Mouse (Mus musculus) hindbrain, embryonic 15.5 days (tissue): ENCODE data around the gene Ctrc. TPM values are rescaled to one million over a fixed set of nuclear protein-coding genes. Genes with fewer than 3 reads are reported as not detected.
A peak's percentile ranks its signal among the peaks of the same experiment; 100 is the strongest.

Source experiments
- ATAC-seq: fragments of 200-750 bp; cut with Nextera tagmentation; 2 replicates; pipeline ENCODE4 v1.8.0; 2017; ENCODE audit warnings: low read depth, moderate number of reproducible peaks, moderate TSS enrichment; ENCODE audit not compliant: low FRiP score
- H3K27ac ChIP-seq: fragments of 300-500 bp; sonication (generic); replicated peaks from 2 replicates; pipeline ENCODE4 v1.5.1; 2015; ENCODE audit warnings: mild to moderate bottlenecking, inconsistent platforms
- H3K27me3 ChIP-seq: fragments of 300-500 bp; sonication (generic); 2 replicates; pipeline ENCODE4 v1.6.1; 2015; ENCODE audit warnings: control low read depth, inconsistent platforms
- H3K36me3 ChIP-seq: fragments of 300-500 bp; sonication (generic); 2 replicates; pipeline ENCODE4 v1.6.1; 2015; ENCODE audit warnings: control low read depth, inconsistent platforms
- H3K4me1 ChIP-seq: fragments of 300-500 bp; sonication (generic); replicated peaks from 2 replicates; pipeline ENCODE4 v1.6.1; 2015; ENCODE audit warnings: control low read depth, inconsistent platforms
- H3K4me2 ChIP-seq: fragments of 300-500 bp; sonication (generic); 2 replicates; pipeline ENCODE4 v1.6.1; 2015; ENCODE audit warnings: moderate library complexity, mild to moderate bottlenecking, inconsistent platforms
- H3K4me3 ChIP-seq: fragments of 300-500 bp; sonication (generic); 2 replicates; pipeline ENCODE4 v1.5.1; 2015; ENCODE audit warnings: mild to moderate bottlenecking, inconsistent platforms
- H3K9ac ChIP-seq: fragments of 300-500 bp; sonication (generic); 2 replicates; pipeline ENCODE4 v1.6.1; 2015; ENCODE audit warnings: inconsistent platforms
- H3K9me3 ChIP-seq: fragments of 300-500 bp; sonication (generic); 2 replicates; pipeline ENCODE4 v1.6.1; 2016; ENCODE audit warnings: control low read depth, inconsistent platforms
- WGBS: fragments of 180-500 bp; shearing (Covaris S2); methylation state at CpG from one replicate; pipeline ENCODE4 v1.1.7; 2015; 5-methylcytosine and 5-hydroxymethylcytosine counted together
- polyA plus RNA-seq: library from polyadenylated mRNA; unstranded; fragments of >200 nt; fragmentation: Nextera tagmentation; extraction: Ambion mirVana; gene quantifications from 2 replicates; pipeline ENCODE4 v1.2.1, GENCODE M21; 2015

The Ctrc gene
- polyA plus RNA-seq, 1 experiment from 2014 or later = not detected

DNA sequence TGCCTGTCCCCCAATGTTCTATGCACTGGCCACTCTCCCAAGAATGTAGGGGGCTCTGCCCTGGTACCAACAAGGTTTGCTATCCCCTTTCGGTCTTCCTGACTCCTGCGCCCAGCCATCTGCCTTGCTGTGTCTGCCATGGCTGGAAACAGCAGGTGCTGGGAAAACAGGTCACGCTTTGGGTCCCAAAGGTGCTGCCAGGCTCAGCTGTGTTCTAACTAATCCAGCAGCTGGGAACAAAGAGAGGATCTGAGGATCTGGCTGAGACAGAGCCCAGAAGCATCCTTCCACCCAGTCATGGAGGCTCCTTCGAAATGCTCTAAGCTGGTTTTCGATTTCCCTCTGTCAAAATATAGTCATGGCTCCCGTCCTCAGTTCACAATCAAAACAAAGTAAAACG, 29.9 kb downstream of the Ctrc start:
- Histone ChIP-seq H3K4me1 (no peaks in the 10 kb centered on the region), H3K36me3 (peaks cover 29% of the 10 kb centered on the region), H3K27ac (no peak overlapping the region; the same call in 1 of the 2 replicates), H3K4me3 (no peak overlapping the region), H3K9me3 (no peaks in the 10 kb centered on the region), H3K9ac (no peak overlapping the region), H3K4me2 (no peak overlapping the region), H3K27me3 (no peaks in the 10 kb centered on the region)
- no peak for ATAC-seq
- WGBS = 68% methylated on average over 7 of the region's 7 CpGs

DNA sequence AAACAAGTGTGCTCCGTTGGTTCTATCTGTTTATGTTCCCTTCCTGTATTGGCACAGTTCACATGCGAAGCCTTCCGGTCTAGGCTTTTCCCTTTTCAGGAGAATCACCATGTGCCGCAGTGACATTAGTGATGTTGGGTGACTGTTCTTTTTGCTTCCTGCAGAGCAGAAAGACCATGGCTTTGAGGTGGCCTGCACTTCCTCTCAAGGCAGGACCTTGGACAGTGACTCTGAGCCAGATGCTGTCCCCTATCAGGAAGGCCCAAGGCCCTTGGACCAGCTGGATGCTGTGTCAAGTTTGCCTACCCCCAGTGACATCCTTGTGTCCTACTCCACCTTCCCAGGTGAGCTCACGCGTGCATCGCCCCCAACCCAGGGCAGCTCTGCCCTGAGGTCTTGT, 34.8 kb downstream of the Ctrc start:
- Histone ChIP-seq H3K4me3 (no peak overlapping the region), H3K4me2 (no peak overlapping the region), H3K36me3 (peaks cover 71% of the 10 kb centered on the region), H3K27me3 (no peaks in the 10 kb centered on the region), H3K9ac (no peak overlapping the region), H3K4me1 (no peaks in the 10 kb centered on the region), H3K27ac (no peak overlapping the region), H3K9me3 (no peaks in the 10 kb centered on the region)
- WGBS = 98% methylated on average over 7 of the region's 7 CpGs
- ATAC-seq = no peak

DNA sequence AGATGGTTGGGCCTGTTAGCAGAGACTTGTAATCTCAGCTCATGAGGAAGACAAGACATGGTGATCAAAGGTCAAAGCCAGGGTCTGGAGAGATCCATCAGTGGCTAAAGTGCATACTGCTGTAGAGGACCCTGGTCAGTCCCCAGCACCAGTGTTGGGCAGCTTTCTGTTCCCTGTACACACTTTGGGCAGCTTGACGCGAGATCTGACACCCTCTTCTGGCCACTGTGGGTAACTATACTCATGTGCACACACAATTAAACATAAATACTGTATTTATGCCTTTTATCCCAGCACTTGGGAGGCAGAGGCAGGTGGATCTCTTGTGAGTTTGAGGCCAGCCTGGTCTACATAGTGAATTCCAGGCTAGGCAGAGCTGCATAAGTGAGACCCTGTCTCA, 35.2 kb downstream of the Ctrc start:
- H3K9me3 ChIP-seq = no peaks in the 10 kb centered on the region
- no peak overlapping the region for H3K4me2 ChIP-seq
- no peaks in the 10 kb centered on the region for H3K4me1 ChIP-seq
- ATAC-seq = no peak
- WGBS = 94% methylated on average over 2 of the region's 2 CpGs
- H3K27ac ChIP-seq = no peak overlapping the region
- no peaks in the 10 kb centered on the region for H3K27me3 ChIP-seq
- peaks cover 75% of the 10 kb centered on the region for H3K36me3 ChIP-seq
- no peak overlapping the region for H3K4me3 ChIP-seq
- no peak overlapping the region for H3K9ac ChIP-seq

DNA sequence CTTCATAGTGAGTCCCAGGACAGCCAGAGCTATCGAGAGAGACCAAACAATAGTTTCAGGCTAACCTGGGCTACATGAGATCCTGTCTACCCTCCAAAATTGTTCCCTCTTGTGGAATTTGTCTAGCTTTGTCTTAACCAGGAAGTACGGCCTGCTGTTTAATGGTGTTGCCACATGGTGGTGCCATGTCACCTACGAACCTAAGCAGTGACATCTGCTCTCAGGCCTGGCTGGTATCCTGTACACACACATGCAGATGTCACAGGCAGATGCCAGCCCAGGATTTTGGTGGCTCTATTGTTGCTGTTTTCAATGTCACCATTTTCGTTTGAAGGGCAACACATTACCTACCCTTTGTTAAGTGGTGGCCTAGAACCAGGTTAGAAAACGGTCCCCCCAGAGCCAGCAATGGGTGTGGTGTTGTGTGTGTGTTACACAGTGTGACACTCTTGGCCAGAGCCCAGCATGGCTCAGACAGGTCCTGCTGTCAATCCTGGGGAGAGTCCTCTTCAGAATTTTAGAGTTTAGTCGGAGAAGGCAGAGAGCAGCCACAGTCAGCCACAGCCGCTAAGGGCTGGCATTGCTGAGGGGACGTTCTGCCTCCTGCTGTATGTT, 36.2 kb downstream of the Ctrc start:
- no peaks in the 10 kb centered on the region for H3K27me3 ChIP-seq
- no peak overlapping the region for H3K9ac ChIP-seq
- H3K4me2 ChIP-seq = no peak overlapping the region
- H3K4me3 ChIP-seq = no peak overlapping the region
- 68% methylated on average over 8 of the region's 8 CpGs for WGBS
- peak; percentile 65; the same call in 1 of the 2 replicates for ATAC-seq
- H3K36me3 ChIP-seq = peaks cover 85% of the 10 kb centered on the region
- no peak overlapping the region; the same call in 1 of the 2 replicates for H3K27ac ChIP-seq
- no peaks in the 10 kb centered on the region for H3K4me1 ChIP-seq
- H3K9me3 ChIP-seq = no peaks in the 10 kb centered on the region

DNA sequence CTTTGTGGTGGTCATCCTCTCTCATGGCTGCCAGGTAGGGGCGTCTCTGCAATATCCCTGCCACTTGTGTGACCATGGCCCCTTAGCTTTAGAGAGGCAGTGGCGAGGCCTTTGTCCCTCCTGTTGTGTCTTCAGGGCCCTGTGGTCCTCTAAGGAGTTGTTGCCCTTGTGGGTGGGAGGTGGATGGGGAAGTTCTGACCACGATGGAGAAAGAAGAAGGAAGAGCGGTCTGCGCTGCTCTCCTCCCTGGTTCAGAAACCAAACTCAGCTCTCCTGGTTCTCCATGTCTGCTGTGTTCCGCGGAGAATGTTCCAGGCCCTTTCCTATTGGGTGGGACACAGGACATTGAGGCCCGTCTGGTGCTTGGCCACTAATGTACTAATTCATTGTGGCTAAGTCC, 40.3 kb downstream of the Ctrc start:
- H3K4me2 ChIP-seq = no peak overlapping the region
- H3K9ac ChIP-seq = no peak overlapping the region
- ATAC-seq = no peak
- no peaks in the 10 kb centered on the region for H3K4me1 ChIP-seq
- 96% methylated on average over 8 of the region's 8 CpGs for WGBS
- H3K36me3 ChIP-seq = peaks cover 72% of the 10 kb centered on the region
- no peaks in the 10 kb centered on the region for H3K9me3 ChIP-seq
- no peak overlapping the region for H3K27ac ChIP-seq
- H3K4me3 ChIP-seq = no peak overlapping the region
- H3K27me3 ChIP-seq = no peaks in the 10 kb centered on the region

DNA sequence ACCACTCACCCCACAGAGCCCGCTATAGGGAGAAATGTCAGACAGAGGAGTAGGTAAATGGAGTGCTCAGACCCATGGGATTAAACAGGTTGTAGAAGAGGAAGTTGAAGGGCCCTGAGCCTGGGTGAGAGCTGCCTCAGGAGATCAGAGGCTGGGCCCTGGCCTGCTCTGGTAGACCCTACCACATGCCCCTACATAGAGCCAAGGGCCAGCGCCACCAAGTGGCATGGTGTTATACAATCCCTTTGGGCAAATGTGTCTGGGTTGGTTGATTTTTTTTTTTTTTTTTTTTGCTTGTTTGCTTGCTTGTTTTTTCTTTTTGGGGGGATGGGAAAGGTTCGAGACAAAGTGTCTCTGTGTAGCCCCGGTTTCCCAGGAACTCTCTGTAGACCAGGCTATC, 42.1 kb downstream of the Ctrc start:
- WGBS = 92% methylated on average over 4 of the region's 4 CpGs
- H3K9me3 ChIP-seq = no peaks in the 10 kb centered on the region
- no peak overlapping the region for H3K9ac ChIP-seq
- no peak for ATAC-seq
- H3K4me1 ChIP-seq = no peaks in the 10 kb centered on the region
- H3K4me3 ChIP-seq = no peak overlapping the region
- H3K4me2 ChIP-seq = no peak overlapping the region
- peaks cover 60% of the 10 kb centered on the region for H3K36me3 ChIP-seq
- no peak overlapping the region for H3K27ac ChIP-seq
- H3K27me3 ChIP-seq = no peaks in the 10 kb centered on the region

DNA sequence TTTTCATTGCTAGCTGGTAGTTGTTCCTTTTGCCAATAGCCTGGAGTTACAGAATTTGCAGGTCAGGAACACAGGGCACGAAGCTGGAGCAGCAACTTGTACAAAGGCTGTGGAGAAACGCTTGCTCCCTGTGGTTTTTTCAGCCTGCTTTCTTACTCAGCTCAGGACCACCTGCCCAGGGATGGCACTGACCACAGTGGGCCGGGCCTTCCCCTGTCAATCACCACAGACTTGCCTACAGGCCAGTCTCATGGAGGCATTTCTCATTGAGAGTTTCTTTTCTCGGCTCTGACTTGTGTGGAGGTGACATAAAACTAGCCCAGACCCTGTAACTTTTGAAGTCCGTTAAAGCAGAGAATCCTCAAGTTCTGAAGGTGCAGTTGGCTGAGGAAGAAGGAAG, 48.6 kb downstream of the Ctrc start:
- Histone ChIP-seq H3K9ac (no peak overlapping the region), H3K36me3 (peaks cover 11% of the 10 kb centered on the region; the same call in 1 of the 2 replicates), H3K27ac (no peak overlapping the region), H3K4me3 (no peak overlapping the region), H3K9me3 (no peaks in the 10 kb centered on the region), H3K27me3 (no peaks in the 10 kb centered on the region), H3K4me1 (peaks cover 27% of the 10 kb centered on the region), H3K4me2 (no peak overlapping the region)
- WGBS = 91% methylated on average over 5 of the region's 5 CpGs
- ATAC-seq = no peak

DNA sequence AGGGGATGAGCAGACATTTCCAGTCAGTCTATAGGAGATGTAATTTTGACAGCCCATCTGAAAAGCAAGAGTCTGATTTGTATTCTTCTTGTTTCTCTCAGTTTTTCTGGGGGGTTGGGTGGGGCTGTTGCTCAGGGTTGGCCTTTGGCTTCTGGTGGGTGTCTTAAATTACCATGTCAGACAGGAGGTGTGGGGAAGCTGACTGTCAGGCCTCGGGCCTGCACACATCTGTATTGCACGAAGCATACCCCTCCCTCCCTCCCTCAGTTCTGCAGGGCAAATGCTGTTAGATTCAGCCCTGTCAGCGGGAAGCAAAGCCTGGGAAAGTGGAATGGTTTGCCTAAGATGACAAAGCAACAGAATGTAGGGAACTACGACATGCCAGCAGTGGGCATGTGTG, 49.2 kb downstream of the Ctrc start:
- H3K4me3 ChIP-seq = no peak overlapping the region
- H3K4me1 ChIP-seq = peaks cover 27% of the 10 kb centered on the region
- H3K9ac ChIP-seq = no peak overlapping the region
- no peak overlapping the region for H3K4me2 ChIP-seq
- H3K27me3 ChIP-seq = no peaks in the 10 kb centered on the region
- no peak overlapping the region for H3K27ac ChIP-seq
- 89% methylated on average over 4 of the region's 4 CpGs for WGBS
- H3K36me3 ChIP-seq = peaks cover 11% of the 10 kb centered on the region; the same call in 1 of the 2 replicates
- H3K9me3 ChIP-seq = no peaks in the 10 kb centered on the region
- no peak for ATAC-seq

DNA sequence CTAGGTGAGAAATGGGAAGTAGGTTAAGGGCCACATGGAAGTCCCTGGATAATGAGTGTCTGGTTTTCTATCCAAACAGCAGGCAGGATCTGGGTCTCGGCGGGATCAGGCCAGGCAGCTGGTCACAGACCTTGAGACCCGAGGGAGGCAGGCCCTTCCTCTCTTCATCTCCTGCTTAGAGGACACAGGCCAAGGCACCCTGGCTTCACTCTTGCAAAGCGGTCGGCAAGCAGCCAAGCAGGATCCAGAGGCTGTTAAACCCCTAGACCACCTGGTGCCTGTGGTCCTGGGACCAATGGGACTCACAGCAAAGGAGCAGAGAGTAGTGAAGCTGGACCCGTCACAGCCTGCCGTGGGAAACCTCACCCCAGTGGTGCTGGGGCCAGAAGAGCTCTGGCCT, 49.8 kb downstream of the Ctrc start:
- Histone ChIP-seq H3K4me1 (peaks cover 27% of the 10 kb centered on the region), H3K4me3 (no peak overlapping the region), H3K27me3 (no peaks in the 10 kb centered on the region), H3K36me3 (peaks cover 11% of the 10 kb centered on the region; the same call in 1 of the 2 replicates), H3K9me3 (no peaks in the 10 kb centered on the region), H3K4me2 (no peak overlapping the region), H3K27ac (no peak overlapping the region), H3K9ac (no peak overlapping the region)
- ATAC-seq = no peak
- 84% methylated on average over 7 of the region's 7 CpGs for WGBS

DNA sequence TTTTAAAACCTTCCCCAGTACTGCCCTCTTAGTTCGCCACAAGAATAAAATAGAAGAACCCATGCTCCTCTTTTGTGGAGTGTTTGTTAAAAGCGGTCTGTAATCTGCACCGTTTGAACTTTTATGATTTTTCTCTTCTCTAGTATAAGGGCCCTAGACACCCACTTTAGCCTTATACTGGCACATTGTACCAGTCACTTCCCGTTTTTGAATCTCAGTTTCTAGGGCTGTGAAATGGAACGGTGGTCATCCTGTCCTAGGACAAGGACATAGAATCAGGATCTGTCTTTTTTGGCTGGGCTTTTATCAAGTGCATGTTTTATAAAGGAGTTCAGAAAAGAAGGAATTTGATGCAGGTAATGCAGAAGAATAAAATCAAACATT, 52.0 kb downstream of the Ctrc start:
- WGBS = 14% methylated on average over 5 of the region's 5 CpGs
- no peak for ATAC-seq

DNA sequence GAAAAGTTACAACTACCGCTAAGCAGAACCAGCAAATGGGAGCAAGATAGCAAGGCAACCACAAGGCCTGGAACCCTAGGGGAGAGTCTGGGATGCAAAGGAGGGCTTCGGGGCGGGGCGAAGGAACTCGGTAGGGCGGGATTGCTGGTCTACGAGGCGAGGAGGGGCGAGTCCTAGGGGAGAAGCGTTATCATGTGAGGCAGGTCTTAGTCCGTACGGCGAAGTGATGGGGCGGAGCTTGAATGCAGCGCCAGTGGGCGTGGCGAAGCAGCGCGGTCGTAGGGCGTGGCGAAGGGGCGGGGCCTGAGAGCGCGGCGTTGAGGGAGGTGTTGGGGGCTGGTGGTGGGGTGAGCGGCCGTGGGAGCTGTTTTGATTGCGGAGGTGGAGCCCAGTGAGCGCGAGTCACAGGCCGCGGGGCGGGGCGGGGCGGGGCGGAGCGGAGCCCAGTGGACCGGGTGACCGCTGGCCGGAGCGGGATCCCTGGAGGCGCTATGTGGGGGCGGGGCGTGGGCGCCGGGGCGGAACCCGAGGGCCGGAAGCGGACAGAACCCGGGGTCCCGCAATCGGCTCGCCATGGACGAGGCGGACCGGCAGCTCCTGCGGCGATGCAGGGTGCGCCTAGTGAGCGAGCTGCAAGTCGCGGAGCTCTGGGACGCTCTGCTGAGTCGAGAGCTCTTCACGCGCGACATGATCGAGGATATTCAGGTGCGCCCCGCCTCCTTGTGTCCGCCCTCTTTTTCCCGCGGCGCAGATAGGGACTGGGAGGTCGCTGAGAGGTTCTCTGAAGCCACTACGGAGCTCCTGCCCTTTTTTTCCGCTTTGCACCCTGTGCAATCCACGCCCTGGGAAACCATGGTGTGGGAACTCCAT, 52.6 kb downstream of the Ctrc start, which contains the start of gene Casp9:
TSS of gene Casp9 (plus strand) at position 331 of the 870 bp plus-strand sequence.
- Histone ChIP-seq H3K27me3 (no peaks in the 10 kb centered on the region), H3K4me3 (peak within 1 kb of the TSS; percentile 79), H3K27ac (peak within 1 kb of the TSS; percentile 96), H3K4me1 (peaks cover 38% of the 10 kb centered on the region), H3K9me3 (no peaks in the 10 kb centered on the region), H3K36me3 (peaks cover 10% of the 10 kb centered on the region; the same call in 1 of the 2 replicates), H3K4me2 (peak within 1 kb of the TSS; percentile 61), H3K9ac (peak within 1 kb of the TSS; percentile 67)
- ATAC-seq = peak; percentile 80
- under 1% methylated on average over 74 of the region's 80 CpGs for WGBS

More for the DNA sequence above, 52.0 kb downstream of the Ctrc start:
- Histone ChIP-seq H3K9ac (peak overlapping the region; percentile 67), H3K4me1 (peaks cover 38% of the 10 kb centered on the region), H3K36me3 (peaks cover 11% of the 10 kb centered on the region; the same call in 1 of the 2 replicates), H3K27ac (peak overlapping the region; percentile 96), H3K9me3 (no peaks in the 10 kb centered on the region), H3K4me2 (peak overlapping the region; percentile 61), H3K27me3 (no peaks in the 10 kb centered on the region), H3K4me3 (peak overlapping the region; percentile 79)

DNA sequence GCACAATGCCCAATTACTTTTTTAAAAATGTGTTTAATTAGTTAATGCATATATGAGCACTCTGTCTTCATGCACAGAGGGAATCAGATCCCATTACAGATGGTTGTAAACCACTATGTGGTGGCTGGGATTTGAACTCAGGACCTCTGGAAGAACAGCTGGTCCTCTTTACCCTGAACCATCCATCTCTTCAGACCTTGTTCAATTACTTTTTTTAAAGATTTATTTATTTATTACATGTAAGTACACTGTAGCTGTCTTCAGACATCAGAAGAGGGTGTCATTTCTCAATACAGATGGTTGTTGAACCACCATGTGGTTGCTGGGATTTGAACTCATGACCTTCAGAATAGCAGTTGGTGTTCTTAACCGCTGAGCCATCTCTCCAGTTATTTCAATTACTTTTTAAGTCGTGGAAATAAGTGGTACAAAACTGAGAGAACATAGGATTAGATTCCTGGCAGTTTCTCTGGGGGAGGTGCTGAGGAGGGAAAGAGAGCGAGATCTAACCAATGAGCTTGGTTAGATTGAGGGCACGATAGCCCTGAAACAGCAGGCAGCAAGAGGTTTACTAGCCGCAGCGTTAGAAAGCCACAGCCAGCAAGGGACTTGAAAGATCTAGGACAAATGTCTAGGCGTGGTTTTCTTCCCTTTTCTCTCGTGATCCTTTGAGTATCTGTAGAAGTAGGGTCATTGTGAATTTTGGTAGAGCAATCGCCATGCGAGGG, 53.4 kb downstream of the Ctrc start:
- Histone ChIP-seq H3K4me3 (peak overlapping the region; percentile 79), H3K27me3 (no peaks in the 10 kb centered on the region), H3K4me2 (peak overlapping the region; percentile 61), H3K9ac (peak overlapping the region; percentile 67), H3K36me3 (peaks cover 8% of the 10 kb centered on the region), H3K27ac (peak overlapping the region; percentile 96), H3K9me3 (no peaks in the 10 kb centered on the region), H3K4me1 (peaks cover 38% of the 10 kb centered on the region)
- ATAC-seq = no peak
- 8% methylated on average over 10 of the region's 10 CpGs for WGBS
